Mouse (Mus musculus) liver, embryonic 14.5 days (tissue): ENCODE results near the gene Zfp786.

ENCODE experiments used
- CTCF ChIP-seq: IDR thresholded peaks from 2 replicates; pipeline ENCODE4 v1.5.1; 2016; ENCODE audit warnings: antibody characterized with exemption, low read depth, control low read depth
- EP300 ChIP-seq: IDR thresholded peaks from 2 replicates; pipeline ENCODE4 v1.6.1; 2016; ENCODE audit warnings: antibody characterized with exemption, low read depth

- TF ChIP-seq CTCF = peak; percentile 9; the same call in 1 of the 2 replicates
- TF ChIP-seq EP300 = no peak
Observed at GRCm38 (mm10) chr6:47835984-47836521, 5.4 kb upstream of the Zfp786 start.
